Mouse (Mus musculus) limb, embryonic 14.5 days (tissue): ENCODE results near the gene Mms19. TPM values are rescaled to one million over a fixed set of nuclear protein-coding genes. Genes with fewer than 3 reads are reported as not detected.

Source experiments
- ATAC-seq: fragments of 200-750 bp; cut with Nextera tagmentation; 2 replicates; pipeline ENCODE4 v1.8.0; 2017; ENCODE audit warnings: low read depth, moderate number of reproducible peaks, moderate TSS enrichment; ENCODE audit not compliant: low FRiP score
- DNase-seq: peaks from one replicate; pipeline ENCODE4 v3.0.0-alpha.2; 2015; ENCODE audit warnings: low spot score
- H3K27ac ChIP-seq: fragments of 300-500 bp; sonication (generic); replicated peaks from 2 replicates; pipeline ENCODE4 v1.5.1; 2014; ENCODE audit warnings: low read depth, mild to moderate bottlenecking, low read length, moderate library complexity, mixed read lengths
- H3K27me3 ChIP-seq: fragments of 300-500 bp; sonication (generic); 2 replicates; pipeline ENCODE4 v1.6.1; 2014; ENCODE audit warnings: low read length, mixed read lengths; ENCODE audit not compliant: control insufficient read depth, insufficient read depth
- H3K36me3 ChIP-seq: fragments of 300-500 bp; sonication (generic); 2 replicates; pipeline ENCODE4 v1.6.1; 2014; ENCODE audit warnings: mild to moderate bottlenecking, low read length, moderate library complexity, mixed read lengths; ENCODE audit not compliant: control insufficient read depth, insufficient read depth
- H3K4me1 ChIP-seq: fragments of 300-500 bp; sonication (generic); 2 replicates; pipeline ENCODE4 v1.6.1; 2014; ENCODE audit warnings: antibody characterized with exemption, low read length, mixed read lengths; ENCODE audit not compliant: control insufficient read depth, insufficient read depth
- H3K4me2 ChIP-seq: fragments of 300-500 bp; sonication (generic); replicated peaks from 2 replicates; pipeline ENCODE4 v1.6.1; 2014; ENCODE audit warnings: low read depth, mild to moderate bottlenecking, low read length, moderate library complexity; ENCODE audit not compliant: severe bottlenecking
- H3K4me3 ChIP-seq: fragments of 300-500 bp; sonication (generic); replicated peaks from 2 replicates; pipeline ENCODE4 v1.5.1; 2014; ENCODE audit warnings: low read length
- H3K9ac ChIP-seq: fragments of 300-500 bp; sonication (generic); 2 replicates; pipeline ENCODE4 v1.6.1; 2014; ENCODE audit warnings: mild to moderate bottlenecking, low read depth, low read length, moderate library complexity; ENCODE audit not compliant: severe bottlenecking
- H3K9me3 ChIP-seq: fragments of 300-500 bp; sonication (generic); 2 replicates; pipeline ENCODE4 v1.6.1; 2016; ENCODE audit warnings: low read length; ENCODE audit not compliant: control insufficient read depth
- POLR2A ChIP-seq: fragments of 200-500 bp; IDR thresholded peaks from 2 replicates; pipeline ENCODE4 v1.8.0; 2012; ENCODE audit warnings: inconsistent platforms, mild to moderate bottlenecking, moderate library complexity, borderline replicate concordance; ENCODE audit not compliant: insufficient read depth, insufficient read length; ENCODE audit errors: extremely low read depth
- WGBS: fragments of 180-500 bp; shearing (Covaris S2); extraction: QIAGEN DNeasy Blood & Tissue Kit; methylation state at CpG from one replicate; pipeline ENCODE4 v1.1.7; 2014; 5-methylcytosine and 5-hydroxymethylcytosine counted together
- polyA plus RNA-seq, 2 experiments: library from polyadenylated mRNA; depleted of rRNA in 1 of 2; stranded (reverse) in 1 of 2; unstranded in 1 of 2; fragments of >200 nt; fragmentation: Nextera tagmentation in 1 of 2; extraction: Ambion mirVana in 1 of 2; gene quantifications; 2 replicates each; pipeline versions ENCODE4 v1.2.1 to v1.2.3; 2012 to 2014

The Mms19 gene
- polyA plus RNA-seq, 2 experiments, result 30.0 to 83.7 TPM

- no peaks in the 10 kb centered on the region for H3K9me3 ChIP-seq
- 37% methylated on average over 6 of the region's 6 CpGs for WGBS
- H3K9ac ChIP-seq, result no peak overlapping the region
- H3K36me3 ChIP-seq, result no peaks in the 10 kb centered on the region
- peaks cover 19% of the 10 kb centered on the region for H3K4me1 ChIP-seq
- no peak overlapping the region for H3K4me2 ChIP-seq
- no peaks in the 10 kb centered on the region for H3K27me3 ChIP-seq
- no peak for TF ChIP-seq POLR2A
- H3K27ac ChIP-seq, result no peak overlapping the region
- H3K4me3 ChIP-seq, result no peak overlapping the region
- ATAC-seq (no peak), DNase-seq (no peak)
Measured at GRCm38 (mm10) chr19:41991926-41992477, 11.0 kb upstream of the Mms19 start.

GRCm38 (mm10) chr19:41989810-41990209 is 8.9 kb upstream of the Mms19 start:
- Histone ChIP-seq H3K27ac (no peak overlapping the region), H3K9me3 (no peaks in the 10 kb centered on the region), H3K9ac (no peak overlapping the region), H3K27me3 (no peaks in the 10 kb centered on the region), H3K4me1 (peaks cover 10% of the 10 kb centered on the region), H3K36me3 (no peaks in the 10 kb centered on the region), H3K4me3 (no peak overlapping the region), H3K4me2 (no peak overlapping the region)
- no peak for TF ChIP-seq POLR2A
- no peak for ATAC-seq
- 76% methylated on average over 6 of the region's 6 CpGs for WGBS
- no peak for DNase-seq

DNA sequence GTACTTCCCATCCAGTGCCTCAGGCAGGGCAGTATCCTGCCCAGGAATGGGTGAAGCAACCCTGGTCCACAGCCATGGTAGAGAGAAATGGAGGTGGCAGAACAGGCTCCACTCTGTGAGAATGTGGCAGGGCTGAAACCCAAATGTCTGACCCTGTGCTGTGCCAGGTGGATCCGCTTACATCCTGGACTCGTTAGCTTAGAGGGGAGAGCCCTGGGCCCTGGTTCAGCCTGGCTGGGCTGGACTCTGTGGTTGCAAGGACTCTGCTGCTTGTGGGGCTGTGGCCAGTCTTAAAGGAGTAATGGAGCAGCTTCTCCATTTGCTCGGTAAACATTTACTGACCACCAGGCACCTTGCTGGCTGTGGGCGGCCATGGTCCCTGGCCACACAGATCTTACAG is 6.2 kb upstream of the Mms19 start:
- no peak overlapping the region for H3K4me2 ChIP-seq
- DNase-seq (no peak), ATAC-seq (no peak)
- WGBS, result 77% methylated on average over 4 of the region's 4 CpGs
- no peak overlapping the region for H3K4me3 ChIP-seq
- H3K27me3 ChIP-seq, result no peaks in the 10 kb centered on the region
- H3K27ac ChIP-seq, result no peak overlapping the region
- H3K9me3 ChIP-seq, result no peaks in the 10 kb centered on the region
- H3K36me3 ChIP-seq, result no peaks in the 10 kb centered on the region
- H3K4me1 ChIP-seq, result peaks cover 10% of the 10 kb centered on the region
- no peak for TF ChIP-seq POLR2A
- H3K9ac ChIP-seq, result no peak overlapping the region

DNA sequence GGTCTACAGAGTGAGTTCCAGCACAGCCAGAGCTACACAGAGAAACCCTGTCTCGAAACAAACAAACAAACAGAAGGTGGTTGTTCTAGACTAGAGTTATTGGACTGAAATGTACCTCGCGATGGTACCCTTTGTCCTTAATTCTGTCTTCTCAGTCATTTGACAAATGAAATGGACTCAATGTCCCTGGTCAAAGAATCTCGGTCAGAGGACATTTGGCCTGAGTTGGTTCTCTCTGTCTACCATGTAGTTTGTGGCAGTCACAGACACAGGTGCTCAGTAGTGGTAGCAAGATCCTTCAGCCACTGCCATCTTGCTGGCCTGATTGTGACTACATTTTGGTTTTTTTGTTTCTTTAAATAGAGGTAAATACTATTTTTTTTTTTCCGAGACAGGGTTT is 5.0 kb upstream of the Mms19 start:
- Histone ChIP-seq H3K9ac (no peak overlapping the region), H3K4me1 (peaks cover 10% of the 10 kb centered on the region), H3K4me3 (no peak overlapping the region), H3K4me2 (no peak overlapping the region), H3K27me3 (no peaks in the 10 kb centered on the region), H3K27ac (no peak overlapping the region), H3K36me3 (no peaks in the 10 kb centered on the region), H3K9me3 (no peaks in the 10 kb centered on the region)
- DNase-seq (no peak), ATAC-seq (no peak)
- no peak for TF ChIP-seq POLR2A
- WGBS, result 91% methylated on average over 5 of the region's 5 CpGs

- Histone ChIP-seq H3K27me3 (no peaks in the 10 kb centered on the region), H3K4me3 (peak overlapping the region; percentile 88), H3K4me1 (peaks cover 16% of the 10 kb centered on the region), H3K27ac (peak overlapping the region; percentile 81; the same call in 1 of the 2 replicates), H3K9me3 (no peaks in the 10 kb centered on the region), H3K4me2 (peak overlapping the region; percentile 85), H3K36me3 (no peaks in the 10 kb centered on the region), H3K9ac (peak overlapping the region; percentile 79)
- ATAC-seq (no peak), DNase-seq (no peak)
- WGBS, result 6% methylated on average over 4 of the region's 4 CpGs
- TF ChIP-seq POLR2A, result no peak
Measured at GRCm38 (mm10) chr19:41982791-41983150, 1.8 kb upstream of the Mms19 start.
